Mouse (Mus musculus) liver, embryonic 15.5 days (tissue): ENCODE results near the gene Pdzd4. TPM values are rescaled to one million over a fixed set of nuclear protein-coding genes. Genes with fewer than 3 reads are reported as not detected.

ENCODE experiments used
- polyA plus RNA-seq: library from polyadenylated mRNA; unstranded; fragments of >200 nt; fragmentation: Nextera tagmentation; extraction: Ambion mirVana; gene quantifications from 2 replicates; pipeline ENCODE4 v1.2.1, GENCODE M21; 2015

Pdzd4 gene
- polyA plus RNA-seq, 1 experiment from 2014 or later: 0.08 TPM

Other genes starting within 250 kb of the Pdzd4 start
- gene Dusp9, start 185.6 kb downstream of the Pdzd4 start, polyA plus RNA-seq: 30.5 and 33.9 TPM in 2 replicates
- gene Pnck, start 164.9 kb downstream of the Pdzd4 start, polyA plus RNA-seq: 0.94 and 1.1 TPM in 2 replicates
- 0.33 and 0.51 TPM in 2 replicates for gene Slc6a8, start 151.8 kb downstream of the Pdzd4 start, polyA plus RNA-seq
- gene Bcap31, start 108.8 kb downstream of the Pdzd4 start, polyA plus RNA-seq: 127 and 137 TPM in 2 replicates
- gene Abcd1, start 108.4 kb downstream of the Pdzd4 start, polyA plus RNA-seq: 9.5 and 10.0 TPM in 2 replicates
- 0.29 and 0.45 TPM in 2 replicates for gene Plxnb3, start 67.9 kb downstream of the Pdzd4 start, polyA plus RNA-seq
- 1.9 and 2.9 TPM in 2 replicates for gene Srpk3, start 50.6 kb downstream of the Pdzd4 start, polyA plus RNA-seq
- 117 and 127 TPM in 2 replicates for gene Idh3g, start 38.1 kb downstream of the Pdzd4 start, polyA plus RNA-seq
- gene Ssr4, start 37.9 kb downstream of the Pdzd4 start, polyA plus RNA-seq: 162 and 163 TPM in 2 replicates
- 0.05 and 0.10 TPM in 2 replicates for gene Avpr2, start 67.1 kb upstream of the Pdzd4 start, polyA plus RNA-seq
- 0.21 and 0.26 TPM in 2 replicates for gene L1cam, start 71.1 kb upstream of the Pdzd4 start, polyA plus RNA-seq
- 6.4 and 7.7 TPM in 2 replicates for gene Arhgap4, start 96.9 kb upstream of the Pdzd4 start, polyA plus RNA-seq
- gene Naa10, start 97.0 kb upstream of the Pdzd4 start, polyA plus RNA-seq: 72.4 and 79.2 TPM in 2 replicates
- 19.6 and 22.6 TPM in 2 replicates for gene Renbp, start 105.9 kb upstream of the Pdzd4 start, polyA plus RNA-seq
- gene Hcfc1, start 141.4 kb upstream of the Pdzd4 start, polyA plus RNA-seq: 29.6 and 30.7 TPM in 2 replicates
- 23.0 and 24.5 TPM in 2 replicates for gene Irak1, start 198.9 kb upstream of the Pdzd4 start, polyA plus RNA-seq